17 mouse cellular contexts compared by ENCODE assay signal in the genomic region with DNA sequence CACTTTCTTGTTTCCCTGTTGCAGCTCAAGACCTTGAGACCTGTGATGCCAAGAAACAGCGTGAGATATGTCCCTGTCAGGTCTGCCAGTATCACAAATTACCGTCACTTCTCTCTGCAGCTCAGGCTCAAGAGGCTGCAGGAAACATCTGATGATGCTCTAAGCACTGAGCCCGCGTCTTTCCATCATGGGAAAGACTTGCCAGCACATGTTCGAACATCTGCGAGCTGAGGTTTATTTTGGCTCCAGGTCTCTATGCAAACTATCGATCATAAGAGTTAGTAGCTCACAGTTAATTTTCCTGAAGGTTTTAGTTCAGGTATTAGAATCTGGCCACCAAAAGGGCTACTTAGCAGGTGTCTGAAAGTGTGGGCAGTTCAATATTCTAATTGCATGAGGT. TPM values are rescaled to one million over a fixed set of nuclear protein-coding genes. Genes with fewer than 3 reads are reported as not detected.
"Had no signal": no experiment of that assay in that cellular context is flagged by ENCODE, and none has a peak within 500 bp of the region (broad histone marks: within the 10 kb centered on the region; RNA-seq: fewer than 3 reads in every experiment).

No protein-coding gene starts in this region.

- H3K4me3 ChIP-seq: neural tube, embryonic 13.5 days; neural tube, embryonic 15.5 days; stomach, embryonic 15.5 days had no signal

- H3K4me2 ChIP-seq: neural tube, embryonic 13.5 days; neural tube, embryonic 15.5 days; stomach, embryonic 15.5 days had no signal

- H3K4me1 ChIP-seq: neural tube, embryonic 13.5 days; neural tube, embryonic 15.5 days; stomach, embryonic 15.5 days had no signal

- H3K27ac ChIP-seq: neural tube, embryonic 13.5 days; neural tube, embryonic 15.5 days; stomach, embryonic 15.5 days; stomach, postnatal 0 days had no signal

- H3K36me3 ChIP-seq: stomach, embryonic 15.5 days had no signal

- H3K9me3 ChIP-seq: neural tube, embryonic 13.5 days; neural tube, embryonic 15.5 days; stomach, embryonic 15.5 days had no signal

- DNase-seq: retina, postnatal 1 day; right cerebral cortex, adult 18-20 months; right cerebral cortex, postnatal 14 days; right cerebral cortex, postnatal 25 days; right cerebral cortex, postnatal 4 days; spleen, adult 18-20 months; thymus, adult 18-20 months; thymus, adult 2 months; thymus, postnatal 14 days; thymus, postnatal 25 days; thymus, postnatal 36 days; thymus, postnatal 4 days had no signal

- H3K9ac ChIP-seq: neural tube, embryonic 13.5 days; neural tube, embryonic 15.5 days; stomach, embryonic 15.5 days had no signal

- H3K27me3 ChIP-seq: neural tube, embryonic 13.5 days; neural tube, embryonic 15.5 days; stomach, embryonic 15.5 days had no signal

RNA-seq across cellular contexts. Expression of a gene that starts 34.0 kb away (rescaled TPM):
- polyA plus RNA-seq: neural tube, embryonic 14.5 days had no signal
